Comparison of ENCODE assay signal across 33 mouse cellular contexts in the genomic region with DNA sequence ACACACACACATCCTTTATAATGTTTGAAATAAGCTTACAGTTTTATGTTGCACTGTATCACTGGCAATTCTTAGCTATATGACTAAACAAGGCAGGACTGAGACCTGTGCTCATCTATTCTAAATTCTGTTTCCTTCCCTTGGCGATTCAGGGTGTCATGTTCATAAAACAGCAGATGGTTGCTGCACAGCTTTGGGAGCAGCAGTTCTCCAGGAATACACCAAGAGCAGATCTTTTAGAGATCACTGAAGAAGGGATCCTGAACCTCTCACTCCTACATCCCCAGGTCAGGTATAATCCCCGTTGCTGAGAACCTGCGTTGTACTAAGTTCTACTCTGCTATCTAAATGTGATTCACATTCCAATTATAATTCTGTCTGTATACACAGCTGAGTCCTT.
"Had no signal": no experiment of that assay in that cellular context is flagged by ENCODE, and none has a peak within 500 bp of the region (broad histone marks: within the 10 kb centered on the region; RNA-seq: fewer than 3 reads in every experiment).

No protein-coding gene starts in this region.

- H3K4me3 ChIP-seq: heart, embryonic 10.5 days; heart, embryonic 12.5 days; heart, embryonic 13.5 days; heart, embryonic 15.5 days; hindbrain, embryonic 10.5 days; hindbrain, embryonic 12.5 days; hindbrain, embryonic 13.5 days; hindbrain, embryonic 15.5 days; intestine, embryonic 15.5 days; kidney, embryonic 15.5 days had no signal

- H3K27ac ChIP-seq: heart, embryonic 10.5 days; heart, embryonic 13.5 days; heart, embryonic 15.5 days; hindbrain, embryonic 10.5 days; hindbrain, embryonic 12.5 days; hindbrain, embryonic 13.5 days; hindbrain, embryonic 14.5 days; hindbrain, embryonic 15.5 days; hindbrain, postnatal 0 days; intestine, embryonic 15.5 days; kidney, embryonic 15.5 days; kidney, postnatal 0 days had no signal

- ATAC-seq: hindbrain, embryonic 16.5 days; hindbrain, postnatal 0 days; inflammation-experienced regulatory T-cells, adult 6 months; intestine, embryonic 15.5 days; intestine, embryonic 16.5 days; intestine, postnatal 0 days had no signal

- DNase-seq: heart, postnatal 10 days; heart, postnatal 14 days; heart, postnatal 36 days; heart, postnatal 4 days; kidney, adult 11 months; kidney, adult 18-20 months; kidney, adult 2 months; kidney, adult 8-10 months; kidney, adult 9 months; kidney, postnatal 10 days; kidney, postnatal 14 days; kidney, postnatal 25 days; kidney, postnatal 36 days; kidney, postnatal 4 days; layer of hippocampus, adult 9-11 months; layer of hippocampus, postnatal 36 days had no signal
